Mouse (Mus musculus): ENCODE results near the gene Mcee.

The Mcee gene

DNA sequence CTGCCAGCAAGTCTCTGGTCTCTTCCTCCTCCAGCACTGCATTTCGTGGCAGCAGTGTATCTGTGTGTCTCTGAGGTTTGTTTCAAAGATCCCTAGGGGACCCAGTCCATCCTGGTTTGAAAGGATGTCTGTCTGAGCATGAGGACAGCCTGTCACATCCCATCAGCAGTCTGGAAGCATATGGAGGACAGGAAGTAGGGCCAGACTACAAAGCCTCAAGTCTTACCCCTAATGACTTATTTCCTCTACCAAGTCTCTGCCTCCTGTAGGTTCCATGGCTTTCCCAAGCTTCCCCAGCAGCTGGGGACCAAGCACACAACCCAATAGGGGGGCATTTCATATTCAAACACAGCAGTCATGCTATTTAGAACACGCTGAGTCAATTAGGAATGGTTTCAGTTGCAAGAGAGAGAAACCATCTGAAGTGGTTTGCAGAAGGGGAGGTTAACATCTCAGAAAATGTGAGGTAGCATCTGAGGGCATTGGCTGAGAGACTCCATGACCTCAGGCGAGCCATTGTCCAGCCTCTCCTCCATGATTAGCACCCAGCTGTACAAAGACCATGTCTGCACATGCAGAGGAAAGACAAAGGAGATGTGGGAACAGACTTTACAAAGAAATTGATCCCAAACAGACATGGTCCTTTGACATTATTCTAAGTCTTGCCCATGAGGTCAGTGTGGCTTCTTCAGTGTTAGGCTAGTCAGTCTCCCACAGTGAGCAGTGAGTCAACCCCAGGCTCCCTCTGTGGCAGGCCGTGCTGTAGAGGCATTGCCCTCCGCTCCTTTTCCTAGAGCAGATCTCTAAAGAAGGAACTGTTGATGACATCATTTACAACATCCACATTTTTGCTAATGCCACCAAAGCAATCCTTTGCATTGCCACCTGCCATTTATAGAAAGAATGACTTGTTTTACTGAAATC lies 47.5 kb downstream of the Mcee start:
- no peak for DNase-seq (ENCODE audit: low spot score)

DNA sequence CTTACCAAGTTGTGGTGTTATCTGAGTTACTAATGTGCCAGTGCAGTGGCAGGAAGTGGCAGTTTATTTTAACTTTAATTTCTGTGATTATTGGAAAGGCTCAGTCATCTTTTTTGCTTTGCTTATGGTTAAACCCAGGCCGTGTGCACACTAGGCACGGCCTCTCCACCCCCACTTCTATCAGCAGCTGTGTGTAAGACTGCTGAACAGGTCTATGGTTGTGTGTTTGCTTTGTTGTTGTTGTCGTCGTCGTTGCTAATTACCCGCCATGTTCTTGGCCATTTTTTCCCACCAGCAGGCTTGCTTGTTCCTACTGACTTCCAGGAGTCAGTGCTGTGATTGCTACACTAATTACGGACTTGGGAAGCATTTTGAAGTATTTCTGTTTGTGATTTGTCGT lies 48.1 kb downstream of the Mcee start:
- no peak for DNase-seq (ENCODE audit: low spot score)

DNA sequence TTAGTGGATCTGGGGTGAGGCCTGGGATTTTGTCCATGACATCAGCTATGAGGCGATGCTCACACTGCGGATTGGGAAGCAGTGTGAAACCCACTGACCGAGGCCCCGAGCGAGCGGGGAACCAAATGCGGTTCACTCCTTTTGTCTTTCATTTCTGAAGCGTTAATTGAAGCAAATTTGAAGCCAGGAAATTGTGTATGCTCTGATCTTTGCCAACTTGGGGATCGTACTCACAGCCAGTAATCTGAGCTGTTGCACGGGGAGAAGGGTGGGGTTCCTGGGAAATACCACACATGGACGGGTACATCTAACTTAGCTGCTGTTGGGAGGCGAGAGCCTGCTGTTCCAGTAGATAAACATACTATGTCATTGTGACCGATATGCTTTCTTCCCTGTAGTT lies 58.2 kb downstream of the Mcee start:
- DNase-seq (ENCODE audit: low spot score): no peak

DNA sequence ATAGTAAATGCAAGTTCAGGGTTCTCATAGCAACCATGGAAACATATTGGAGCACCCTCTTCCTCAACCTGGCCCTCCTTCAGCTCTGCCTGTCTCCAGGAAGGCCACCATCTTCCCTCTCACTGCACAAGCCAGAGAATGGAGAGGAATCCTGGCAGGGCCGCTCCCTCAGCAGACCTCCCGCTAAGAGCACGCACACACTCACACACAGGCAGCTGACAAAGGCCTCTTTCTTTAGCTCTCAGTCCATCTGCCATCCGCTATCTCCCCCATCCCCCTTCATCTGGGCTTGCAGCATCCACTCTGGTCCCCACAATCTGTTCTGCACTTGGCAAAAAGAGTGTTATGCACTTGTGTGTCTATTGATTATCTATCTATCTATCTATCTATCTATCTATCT lies 59.0 kb downstream of the Mcee start:
- no peak for DNase-seq (ENCODE audit: low spot score)

DNA sequence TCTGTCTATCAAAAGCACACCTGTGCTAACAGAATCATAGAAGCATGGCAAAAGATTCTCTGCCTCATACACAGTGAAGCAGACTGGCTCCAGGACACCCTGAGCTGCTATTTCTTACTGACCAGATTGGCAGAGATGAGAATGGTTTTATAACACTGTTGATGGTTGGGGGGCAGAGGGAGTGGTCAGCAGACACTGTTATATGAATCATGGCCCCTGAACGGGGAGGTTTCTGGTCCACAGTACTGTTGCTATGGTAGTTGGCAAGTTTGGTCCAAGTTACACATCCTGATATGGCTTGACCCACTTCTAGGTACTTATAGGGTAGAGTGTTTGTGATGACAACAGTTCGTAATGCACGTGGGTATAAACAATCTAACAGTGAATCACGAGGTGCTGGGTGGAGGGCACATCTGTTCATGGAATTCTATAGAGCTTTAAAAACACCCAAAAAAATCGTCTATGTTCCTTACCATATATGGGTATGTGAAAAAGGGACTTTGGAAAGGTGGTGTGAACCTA lies 59.5 kb downstream of the Mcee start:
- no peak for DNase-seq (ENCODE audit: low spot score)

DNA sequence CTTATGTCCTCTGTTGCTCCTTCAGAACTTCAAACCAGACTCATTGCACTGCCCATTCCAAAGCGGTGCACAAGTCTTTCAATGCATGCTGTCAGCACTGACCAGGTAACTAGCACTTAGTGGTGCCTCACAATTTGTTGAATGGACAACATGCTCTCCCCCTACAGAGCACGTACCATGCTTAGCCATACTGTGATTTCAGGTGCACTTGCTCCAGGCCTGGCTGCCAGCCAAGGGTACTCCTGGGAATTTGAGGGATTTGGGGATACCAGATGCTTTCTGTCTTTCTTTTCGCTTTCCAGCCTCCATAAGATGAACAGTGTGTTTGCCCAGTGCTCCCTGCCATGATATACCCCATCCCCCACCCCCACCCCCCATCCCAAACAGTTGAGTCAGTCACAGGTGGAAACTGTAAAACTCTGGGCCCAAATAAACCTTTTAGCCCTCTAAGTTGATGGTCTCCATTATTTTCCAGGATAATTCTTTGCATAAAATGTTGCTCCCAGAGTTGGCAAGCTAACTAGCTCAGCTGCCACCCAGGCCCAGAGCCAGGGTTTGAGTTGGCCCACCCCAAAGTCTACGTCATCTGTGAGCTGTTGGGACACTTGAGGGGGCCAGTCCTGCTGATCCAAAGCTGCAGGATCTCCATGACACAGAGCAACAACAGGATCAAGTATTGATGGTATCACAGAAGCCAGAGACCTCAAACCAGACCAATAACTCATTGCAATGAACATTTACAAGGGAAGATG lies 60.2 kb downstream of the Mcee start:
- DNase-seq (ENCODE audit: low spot score): no peak

DNA sequence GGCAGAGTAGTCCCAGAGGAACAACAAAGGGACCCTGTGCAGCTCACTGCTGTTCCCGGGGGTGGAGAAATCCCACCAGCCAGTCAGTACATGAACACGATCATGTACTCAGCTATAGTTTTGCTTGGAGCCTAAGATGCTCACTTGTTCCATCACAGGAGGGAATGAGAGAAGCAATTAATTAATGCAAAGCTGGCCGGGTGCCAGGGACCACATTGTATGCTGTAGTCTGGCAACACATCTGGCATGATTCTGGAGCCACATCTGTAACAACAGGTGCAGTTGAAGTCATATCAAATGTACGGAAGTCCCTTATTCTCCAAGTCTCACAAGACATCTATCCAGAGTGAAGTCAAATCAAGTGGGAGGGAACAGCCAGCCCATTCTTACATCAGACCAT lies 63.8 kb downstream of the Mcee start:
- no peak for DNase-seq (ENCODE audit: low spot score)

DNA sequence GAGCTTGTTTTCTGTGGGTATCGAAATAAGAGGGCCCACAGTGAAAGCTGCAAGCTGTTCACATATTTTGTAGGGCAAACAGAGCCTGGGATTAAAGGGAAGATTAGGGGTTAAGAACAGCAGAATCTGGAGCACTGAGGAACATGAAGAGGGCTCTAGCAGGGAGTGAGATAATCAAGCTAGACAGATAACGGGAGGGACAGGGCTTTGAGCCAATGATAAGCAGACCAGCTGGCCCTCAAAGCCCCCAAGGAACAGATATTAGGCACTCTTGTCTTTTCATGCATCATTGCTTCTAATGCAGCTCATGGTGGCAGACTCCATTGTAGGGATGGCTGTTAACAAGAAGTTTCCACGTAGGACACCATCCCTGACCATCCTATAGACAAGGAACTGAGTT lies 64.3 kb downstream of the Mcee start:
- no peak for DNase-seq (ENCODE audit: low spot score)

DNA sequence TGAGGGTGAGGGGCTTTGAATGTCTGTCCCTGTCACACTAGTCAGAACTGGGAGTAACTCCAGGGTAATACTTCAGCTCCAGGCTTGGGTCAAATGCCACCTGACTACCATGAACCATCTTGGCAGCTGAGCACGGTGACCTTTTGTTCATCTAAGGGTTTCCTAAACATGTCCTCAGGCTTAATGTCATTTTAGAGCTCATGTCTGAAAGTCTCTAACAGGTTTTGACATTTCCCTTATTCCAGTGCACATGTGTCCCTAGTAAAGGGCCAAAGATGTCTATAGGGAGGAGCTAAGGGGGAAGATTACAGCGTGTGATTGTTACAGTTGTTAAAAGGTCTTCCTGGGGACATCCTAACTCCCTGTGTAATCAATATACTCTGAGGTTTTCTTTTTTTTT lies 65.4 kb downstream of the Mcee start:
- no peak for DNase-seq (ENCODE audit: low spot score)
